Mouse (Mus musculus) frontal cortex, postnatal 10 days (tissue): ENCODE measurements around the gene Nags.
A peak's percentile ranks its signal among the peaks of the same experiment; 100 is the strongest.

Experiments
- DNase-seq, 2 experiments: peaks; one replicate each; pipeline ENCODE4 v3.0.0; 2022; ENCODE audit warnings: low spot score in 2 of 2, mixed read lengths in 1 of 2

Nags gene

GRCm38 (mm10) chr11:102145471-102146001 lies at the start of gene Nags:
Gene Nags (plus strand): TSS chr11:102145513.
- DNase-seq: no peak

DNA sequence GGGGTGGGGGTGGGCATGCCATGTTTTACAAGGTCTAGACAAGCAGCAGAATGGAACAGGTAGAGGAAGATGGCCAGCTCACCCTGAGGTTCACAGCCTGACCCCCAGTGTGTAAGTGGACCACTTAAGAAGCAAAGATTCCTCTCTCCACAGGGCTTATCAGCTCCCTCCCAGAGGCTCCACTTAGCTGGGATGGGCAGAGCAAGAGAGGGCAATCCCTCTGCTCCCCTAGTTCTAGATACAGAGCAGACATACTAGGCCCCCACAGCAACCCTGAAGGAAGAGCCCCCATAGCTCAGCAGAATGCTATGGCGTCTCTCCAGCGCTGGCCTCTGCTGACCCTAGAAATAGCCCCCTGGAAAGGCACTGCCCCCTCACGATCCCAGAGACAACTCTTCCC lies 49.6 kb upstream of the Nags start:
- DNase-seq: no peak

DNA sequence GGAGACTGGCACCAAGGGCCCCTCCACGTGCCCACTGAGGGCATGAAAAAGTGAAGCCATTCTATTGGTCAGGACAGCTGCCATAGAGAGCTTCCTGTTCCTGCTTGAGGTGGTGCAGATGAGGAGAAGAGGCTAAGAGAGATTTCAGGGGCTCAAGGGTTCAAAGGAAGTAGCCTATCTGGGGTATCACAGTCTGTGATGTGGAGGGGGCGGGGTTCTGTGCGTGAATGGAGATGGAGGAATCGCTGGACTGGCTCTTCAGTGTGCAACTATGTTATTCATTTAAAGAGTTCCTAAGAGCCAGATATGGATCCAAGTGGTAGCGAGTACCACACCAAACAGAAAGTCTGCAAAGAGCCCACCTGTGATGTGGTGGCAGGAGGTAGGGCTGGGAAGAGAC lies 48.9 kb upstream of the Nags start:
- DNase-seq: no peak

GRCm38 (mm10) chr11:102096887-102097391 lies 48.4 kb upstream of the Nags start:
- peak; percentile 43 to 66 for DNase-seq

- no peak for DNase-seq
These were observed 44.1 kb upstream of the Nags start, which contains the start of gene Ppy for GRCm38 (mm10) chr11:102101219-102101618. Gene Ppy (minus strand): TSS chr11:102101319.

DNA sequence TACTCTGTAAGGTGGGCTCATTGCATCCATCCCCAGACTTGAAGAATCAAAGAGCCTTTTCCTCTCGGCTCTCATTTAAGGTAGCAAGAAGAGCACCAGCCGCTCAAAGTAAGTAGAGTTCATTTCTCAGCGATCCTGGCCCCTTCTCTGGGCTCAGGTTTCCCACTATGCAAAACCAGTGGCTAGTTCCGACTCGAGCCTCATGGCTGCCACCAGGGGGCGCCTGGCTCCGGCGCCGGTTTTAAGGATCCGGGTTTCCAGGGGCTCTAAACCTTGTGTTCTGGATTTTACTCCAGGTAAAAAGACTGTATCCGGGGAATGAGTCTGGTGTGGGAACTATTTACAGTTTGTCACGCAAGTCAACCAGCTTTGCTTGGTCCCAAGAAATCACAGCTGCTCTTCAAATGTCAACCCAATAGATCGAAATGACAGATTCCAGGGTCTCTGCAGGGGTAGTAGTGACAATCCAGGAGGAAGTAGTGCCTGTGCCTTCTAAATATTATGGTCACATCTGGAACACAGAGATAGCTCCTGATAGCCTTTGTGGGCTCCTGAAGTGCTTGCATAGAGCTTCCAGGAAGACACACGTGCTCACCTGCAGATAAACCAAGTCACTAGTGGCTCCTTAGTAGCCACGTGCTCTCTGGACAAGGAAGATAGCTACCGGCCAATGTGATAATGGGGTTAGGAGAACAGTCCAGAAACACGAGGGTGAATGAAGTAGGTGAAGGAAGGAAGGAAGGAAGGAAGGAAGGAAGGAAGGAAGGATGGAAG lies 42.6 kb upstream of the Nags start:
- peak in 1 of 2 experiments; percentile 59 for DNase-seq

DNA sequence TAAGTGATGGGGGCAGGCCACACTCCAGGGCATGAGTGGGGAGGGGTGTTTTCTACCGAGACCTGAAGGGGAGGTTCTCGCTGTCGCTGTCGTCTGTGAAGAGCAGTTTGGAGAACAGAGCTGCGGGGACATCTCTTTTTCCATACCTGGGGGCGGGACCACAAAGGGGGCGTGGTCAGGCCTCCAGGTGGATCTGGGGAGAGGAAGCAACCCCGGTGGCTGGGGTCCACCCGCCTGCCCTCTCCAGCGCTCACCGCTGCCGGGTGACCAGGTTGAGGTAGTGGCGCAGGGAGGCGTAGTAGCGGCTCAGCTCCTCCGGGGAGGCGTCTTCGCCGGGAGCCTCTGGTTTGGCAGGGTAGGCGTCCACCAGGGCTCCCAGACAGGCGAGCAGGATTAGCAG lies 38.4 kb upstream of the Nags start:
- no peak for DNase-seq

- no peak for DNase-seq
These were observed 37.6 kb upstream of the Nags start, which contains the start of gene Pyy for GRCm38 (mm10) chr11:102107732-102108131. Gene Pyy (minus strand): TSS chr11:102107832.

GRCm38 (mm10) chr11:102111576-102111975 lies 33.7 kb upstream of the Nags start:
- no peak for DNase-seq

- DNase-seq: no peak
These were observed 29.1 kb upstream of the Nags start for GRCm38 (mm10) chr11:102116241-102116640.

DNA sequence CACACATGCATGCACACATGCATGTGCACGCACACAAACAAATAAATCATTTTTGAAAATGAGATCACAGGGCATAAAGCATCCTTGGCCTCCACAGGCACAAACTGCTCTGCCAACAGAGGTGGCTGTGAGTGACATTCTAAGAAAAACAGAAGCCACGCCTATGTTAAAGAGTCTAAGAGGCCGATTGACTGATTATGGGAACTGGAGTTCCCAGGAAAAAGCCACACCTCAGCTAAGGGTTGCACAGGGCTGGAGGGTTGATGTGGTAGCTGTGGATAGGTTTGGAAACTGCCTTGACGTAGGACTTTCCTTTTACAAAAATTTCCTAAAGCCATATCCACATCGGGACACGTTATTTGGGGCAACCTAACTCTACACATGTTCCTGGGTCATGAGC lies 27.9 kb upstream of the Nags start:
- DNase-seq: no peak

DNA sequence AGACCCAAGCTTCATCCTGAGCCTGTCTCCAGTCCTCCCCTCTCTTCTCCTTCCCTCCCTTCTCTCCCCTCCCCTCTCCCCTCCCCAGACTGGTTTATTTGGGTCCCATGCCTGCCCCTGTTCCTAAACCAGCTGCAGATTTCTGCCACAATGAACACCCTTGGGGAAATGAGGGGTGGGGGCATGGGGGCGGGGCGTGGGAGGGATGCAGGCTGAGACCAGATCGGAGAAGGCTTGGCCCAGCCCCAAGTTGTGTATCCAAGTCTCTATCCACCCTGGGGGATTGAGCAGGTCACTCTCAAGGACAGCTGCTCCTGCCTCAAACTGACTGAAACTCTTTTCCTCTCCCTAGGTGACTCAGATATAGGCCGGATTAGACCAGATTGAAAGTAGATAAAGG lies 10.8 kb upstream of the Nags start:
- no peak for DNase-seq

DNA sequence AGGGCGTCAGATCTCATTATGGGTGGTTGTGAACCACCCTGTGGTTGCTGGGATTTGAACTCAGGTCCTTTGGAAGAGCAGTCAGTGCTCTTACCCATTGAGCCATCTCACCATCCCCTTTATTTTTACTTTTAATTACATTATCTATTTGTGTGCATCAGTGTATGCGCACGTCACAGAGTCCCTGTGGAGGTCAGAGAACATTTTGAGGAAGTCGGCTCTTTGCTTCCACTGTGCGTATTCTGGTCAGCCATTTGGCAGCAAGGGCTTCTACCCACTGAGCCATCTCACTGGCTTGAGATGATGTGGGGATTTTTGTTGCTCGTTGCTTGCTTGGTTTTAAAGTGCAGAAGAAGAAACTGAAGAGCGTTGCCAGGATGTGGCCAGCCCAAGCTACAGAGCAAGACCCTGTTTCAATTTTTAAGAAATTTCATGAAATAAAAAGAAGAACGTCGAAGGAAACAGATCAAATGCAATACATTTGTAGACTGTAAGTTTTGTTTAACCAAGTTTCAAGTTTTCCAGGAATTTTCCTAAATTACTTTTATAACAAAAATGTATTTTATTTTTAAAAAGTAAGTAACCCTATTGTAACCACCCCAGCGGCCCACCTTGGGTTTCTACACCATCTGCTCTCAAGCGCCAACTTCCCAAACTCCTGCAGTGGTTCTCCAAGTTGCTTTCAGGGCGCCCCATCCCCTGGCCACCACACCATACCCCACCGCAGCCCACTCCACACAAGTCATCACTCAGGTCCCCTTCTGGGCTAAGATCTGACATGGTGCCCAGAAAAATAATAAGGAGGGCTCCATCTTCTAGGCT lies 7.5 kb upstream of the Nags start:
- no peak for DNase-seq

- peak in 1 of 2 experiments; percentile 69 for DNase-seq
These were observed 6.9 kb upstream of the Nags start for GRCm38 (mm10) chr11:102138447-102138740.

DNA sequence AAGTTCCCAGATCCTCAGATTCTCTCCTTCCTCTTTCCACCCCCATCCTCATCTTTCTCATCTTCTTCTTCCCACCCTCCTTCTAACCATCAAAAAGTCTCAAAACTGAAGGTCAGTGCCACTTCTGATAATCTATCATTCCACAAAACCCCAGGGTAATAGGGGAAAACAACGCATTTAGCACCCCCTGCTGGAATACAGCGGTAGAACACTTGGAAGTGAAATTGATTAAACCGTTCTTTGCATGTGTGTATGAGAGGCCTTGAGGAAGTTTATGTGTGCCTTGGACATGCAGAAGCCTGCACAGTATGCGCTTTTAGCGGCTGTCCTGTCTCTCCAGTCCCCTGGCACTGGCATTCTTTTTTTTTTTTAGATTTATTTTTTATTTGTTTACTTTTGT lies 4.8 kb upstream of the Nags start:
- peak in 1 of 2 experiments; percentile 50 for DNase-seq

DNA sequence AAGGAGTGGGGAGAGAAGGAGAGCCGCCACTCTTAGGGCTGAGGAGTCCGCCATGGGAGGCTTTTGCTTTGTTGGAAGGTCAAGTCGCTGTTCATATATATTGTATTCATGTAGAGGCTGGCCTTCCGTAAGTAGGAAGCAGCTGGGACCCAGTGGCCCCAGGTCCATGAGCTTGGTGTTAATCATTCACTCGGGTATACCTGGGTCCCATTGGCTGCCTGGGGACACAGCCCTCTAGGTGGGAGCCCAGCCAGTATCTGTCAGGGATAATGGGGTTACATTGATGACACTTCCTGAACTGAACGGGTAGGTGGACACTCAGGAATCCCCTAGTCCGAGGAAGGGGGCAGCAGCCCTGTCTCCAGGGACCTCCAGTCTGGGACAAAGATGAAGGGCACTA lies 3.0 kb upstream of the Nags start:
- no peak for DNase-seq

DNA sequence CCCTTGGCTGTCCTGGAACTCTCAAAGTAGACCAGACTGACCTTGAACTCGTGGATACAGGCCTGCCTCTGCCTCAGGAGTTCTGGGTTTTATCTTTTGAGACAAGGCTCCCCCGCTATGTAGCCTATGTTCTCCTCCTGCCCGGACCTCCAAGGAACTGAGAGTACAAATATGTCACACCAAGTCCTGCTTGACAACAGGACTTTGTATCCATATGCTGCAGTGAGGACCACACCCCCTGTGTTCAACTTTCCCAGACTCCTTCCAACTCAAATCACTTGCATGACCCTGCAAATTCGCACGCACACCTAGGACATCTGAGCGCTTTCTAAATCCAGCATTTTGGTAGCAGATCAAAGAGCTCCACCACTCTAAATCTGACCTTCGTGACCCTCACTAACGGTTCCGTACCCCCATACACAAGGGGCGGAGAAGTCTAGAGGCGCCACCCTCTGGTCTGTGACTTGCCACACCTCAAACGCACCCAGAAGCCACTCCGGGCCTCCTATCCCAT lies 299 bp upstream of the Nags start:
- no peak for DNase-seq

GRCm38 (mm10) chr11:102146005-102146404 lies 692 bp downstream of the Nags start:
- no peak for DNase-seq

DNA sequence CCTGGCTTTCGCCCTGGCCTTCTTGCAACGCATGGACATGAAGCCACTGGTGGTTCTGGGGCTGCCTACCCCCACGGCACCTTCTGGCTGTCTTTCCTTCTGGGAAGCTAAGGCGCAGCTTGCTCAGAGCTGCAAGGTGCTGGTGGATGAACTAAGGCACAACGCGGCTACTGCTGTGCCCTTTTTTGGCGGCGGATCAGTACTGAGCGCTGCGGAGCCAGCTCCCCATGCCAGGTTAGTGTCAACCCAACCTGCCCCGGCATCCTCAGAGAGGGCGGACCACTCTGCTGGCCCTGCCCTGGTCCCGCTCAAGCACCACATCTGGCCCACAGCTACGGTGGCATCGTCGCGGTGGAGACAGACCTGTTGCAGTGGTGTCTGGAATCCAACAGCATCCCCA lies 1.2 kb downstream of the Nags start:
- no peak for DNase-seq

GRCm38 (mm10) chr11:102147213-102147989 lies 2.1 kb downstream of the Nags start:
- DNase-seq: no peak

- peak; percentile 87 to 88 for DNase-seq
These were observed 10.9 kb downstream of the Nags start, which contains the start of gene Tmem101 for GRCm38 (mm10) chr11:102156039-102156785. Gene Tmem101 (minus strand): TSS chr11:102156404.
